Mouse (Mus musculus): ENCODE measurements around the gene Trak1. TPM values are rescaled to one million over a fixed set of nuclear protein-coding genes. Genes with fewer than 3 reads are reported as not detected.

Gene Trak1
- polyA plus RNA-seq, 1 experiment from 2014 or later, result 60.7 TPM

DNA sequence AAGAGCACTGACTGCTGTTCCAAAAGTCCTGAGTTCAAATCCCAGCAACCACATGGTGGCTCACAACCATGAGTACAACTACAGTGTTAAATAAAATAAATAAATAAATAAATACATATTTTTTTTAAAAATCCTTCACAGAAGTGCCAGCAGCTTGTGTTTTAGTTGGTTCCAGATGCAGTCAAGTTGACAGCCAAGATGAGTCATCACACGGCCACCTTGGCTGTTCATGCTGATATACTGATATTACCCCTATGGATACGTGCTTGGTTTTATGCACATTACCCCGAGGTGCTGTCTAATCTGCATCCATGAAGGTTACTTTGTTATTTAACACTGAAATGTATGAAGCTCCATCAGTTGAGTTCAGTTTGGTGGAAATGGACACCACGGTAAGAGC, 214.6 kb downstream of the Trak1 start:
- H3K9me3 ChIP-seq, result no peaks in the 10 kb centered on the region
- H3K27me3 ChIP-seq (replicated peaks), result no peaks in the 10 kb centered on the region
- H3K36me3 ChIP-seq (replicated peaks), result no peaks in the 10 kb centered on the region
- WGBS, result 88% methylated on average over 4 of the region's 4 CpGs
- no peak overlapping the region for H3K4me3 ChIP-seq
- H3K4me1 ChIP-seq, result no peaks in the 10 kb centered on the region
- no peak overlapping the region for H3K9ac ChIP-seq
- H3K4me2 ChIP-seq, result no peak overlapping the region
- ATAC-seq (replicated peaks), result no peak
- no peak overlapping the region for H3K27ac ChIP-seq

DNA sequence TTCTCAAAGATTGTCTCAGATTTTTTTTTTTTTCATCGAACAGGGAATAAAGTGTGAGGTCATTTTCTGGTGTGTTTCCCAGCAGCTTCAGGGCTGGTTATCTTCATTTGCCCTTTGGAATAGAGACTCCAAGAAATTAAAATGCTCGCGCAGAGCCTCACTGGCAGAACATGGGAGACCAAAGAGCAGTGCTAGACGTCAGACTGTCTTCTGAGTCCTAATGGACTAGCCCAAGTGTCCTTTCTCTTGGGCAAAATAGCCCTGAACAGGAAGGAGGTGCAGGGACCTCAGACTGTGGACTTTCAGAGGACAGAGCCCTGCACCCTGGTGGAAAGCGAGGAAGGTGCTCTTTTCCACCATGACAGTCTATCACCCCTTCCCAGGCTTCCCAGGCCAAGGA, 217.2 kb downstream of the Trak1 start:
- H3K36me3 ChIP-seq (replicated peaks), result no peaks in the 10 kb centered on the region
- no peaks in the 10 kb centered on the region for H3K4me1 ChIP-seq
- no peaks in the 10 kb centered on the region for H3K9me3 ChIP-seq
- no peak overlapping the region for H3K4me3 ChIP-seq
- no peak for ATAC-seq (replicated peaks)
- H3K4me2 ChIP-seq, result no peak overlapping the region
- H3K27me3 ChIP-seq (replicated peaks), result no peaks in the 10 kb centered on the region
- 87% methylated on average over 5 of the region's 5 CpGs for WGBS
- no peak overlapping the region for H3K27ac ChIP-seq
- H3K9ac ChIP-seq, result no peak overlapping the region

DNA sequence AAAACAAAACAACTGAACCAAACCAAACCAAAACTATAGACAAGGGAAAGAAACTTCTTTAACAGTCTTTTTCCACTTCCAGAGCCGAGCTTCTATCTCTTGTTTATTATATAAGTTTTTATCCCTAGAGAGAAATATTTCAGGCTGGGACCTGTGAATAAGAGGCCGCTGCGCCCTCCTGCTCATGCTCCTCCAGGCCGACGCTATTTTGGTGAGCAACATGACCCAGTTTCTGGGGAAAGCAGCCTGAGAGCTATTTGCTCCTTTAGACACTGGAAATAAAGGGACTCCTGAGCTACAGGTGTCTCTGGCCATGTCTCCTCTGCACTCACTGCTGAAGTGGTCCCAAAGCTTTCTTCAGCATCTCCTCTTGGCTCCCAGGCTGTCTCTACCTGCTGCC, 222.7 kb downstream of the Trak1 start:
- no peak overlapping the region for H3K9ac ChIP-seq
- H3K4me3 ChIP-seq, result no peak overlapping the region
- H3K27me3 ChIP-seq (replicated peaks), result no peaks in the 10 kb centered on the region
- no peaks in the 10 kb centered on the region for H3K36me3 ChIP-seq (replicated peaks)
- no peaks in the 10 kb centered on the region for H3K9me3 ChIP-seq
- no peaks in the 10 kb centered on the region for H3K4me1 ChIP-seq
- 85% methylated on average over 5 of the region's 5 CpGs for WGBS
- H3K27ac ChIP-seq, result no peak overlapping the region
- ATAC-seq (replicated peaks), result no peak
- no peak overlapping the region for H3K4me2 ChIP-seq

Other genes with a start within 250 kb of the Trak1 start
- 84.7 and 92.9 TPM in 2 replicates for gene Ulk4, start 20.3 kb upstream of the Trak1 start, polyA plus RNA-seq (2015; fragmentation: Nextera tagmentation; extraction: Ambion mirVana)
- 26.2 and 32.5 TPM in 2 replicates for gene Cck, start 198.2 kb downstream of the Trak1 start, polyA plus RNA-seq (2015; fragmentation: Nextera tagmentation; extraction: Ambion mirVana)

All from midbrain, embryonic 15.5 days (tissue).